Mouse (Mus musculus) hindbrain, embryonic 14.5 days (tissue): ENCODE results near the gene Slc7a1. TPM values are rescaled to one million over a fixed set of nuclear protein-coding genes. Genes with fewer than 3 reads are reported as not detected.

ENCODE experiments used
- ATAC-seq: fragments of 200-750 bp; cut with Nextera tagmentation; 2 replicates; pipeline ENCODE4 v1.8.0; 2017; ENCODE audit warnings: moderate number of reproducible peaks, mild to moderate bottlenecking, moderate TSS enrichment, moderate library complexity; ENCODE audit not compliant: low FRiP score
- DNase-seq: peaks from one replicate; pipeline ENCODE4 v3.0.0-alpha.2; 2015; ENCODE audit warnings: low spot score
- H3K27ac ChIP-seq: fragments of 300-500 bp; sonication (generic); 2 replicates; pipeline ENCODE4 v1.5.1; 2014; ENCODE audit warnings: mild to moderate bottlenecking, moderate library complexity
- H3K27me3 ChIP-seq: fragments of 300-500 bp; sonication (generic); 2 replicates; pipeline ENCODE4 v1.6.1; 2014; ENCODE audit warnings: mild to moderate bottlenecking, low read length, mixed read lengths; ENCODE audit not compliant: control insufficient read depth, insufficient read depth
- H3K36me3 ChIP-seq: fragments of 300-500 bp; sonication (generic); replicated peaks from 2 replicates; pipeline ENCODE4 v1.6.1; 2014; ENCODE audit not compliant: control insufficient read depth, insufficient read depth
- H3K4me1 ChIP-seq: fragments of 300-500 bp; sonication (generic); replicated peaks from 2 replicates; pipeline ENCODE4 v1.6.1; 2014; ENCODE audit warnings: antibody characterized with exemption, low read length, mixed read lengths; ENCODE audit not compliant: control insufficient read depth, insufficient read depth
- H3K4me2 ChIP-seq: fragments of 300-500 bp; sonication (generic); replicated peaks from 2 replicates; pipeline ENCODE4 v1.6.1; 2014; ENCODE audit warnings: mild to moderate bottlenecking, moderate library complexity
- H3K4me3 ChIP-seq: fragments of 300-500 bp; sonication (generic); replicated peaks from 2 replicates; pipeline ENCODE4 v1.5.1; 2014; ENCODE audit warnings: mild to moderate bottlenecking, low read length
- H3K9ac ChIP-seq: fragments of 300-500 bp; sonication (generic); 2 replicates; pipeline ENCODE4 v1.6.1; 2014
- H3K9me3 ChIP-seq: fragments of 300-500 bp; sonication (generic); 2 replicates; pipeline ENCODE4 v1.6.1; 2016; ENCODE audit warnings: low read length; ENCODE audit not compliant: control insufficient read depth
- WGBS: fragments of 180-500 bp; shearing (Covaris S2); extraction: QIAGEN DNeasy Blood & Tissue Kit; methylation state at CpG from one replicate; pipeline ENCODE4 v1.1.7; 2014; 5-methylcytosine and 5-hydroxymethylcytosine counted together
- polyA plus RNA-seq: library from polyadenylated mRNA; unstranded; fragments of >200 nt; fragmentation: Nextera tagmentation; extraction: Ambion mirVana; gene quantifications from 2 replicates; pipeline ENCODE4 v1.2.1, GENCODE M21; 2014

Gene Slc7a1
- 58.4 and 59.0 TPM in 2 replicates for polyA plus RNA-seq

DNA sequence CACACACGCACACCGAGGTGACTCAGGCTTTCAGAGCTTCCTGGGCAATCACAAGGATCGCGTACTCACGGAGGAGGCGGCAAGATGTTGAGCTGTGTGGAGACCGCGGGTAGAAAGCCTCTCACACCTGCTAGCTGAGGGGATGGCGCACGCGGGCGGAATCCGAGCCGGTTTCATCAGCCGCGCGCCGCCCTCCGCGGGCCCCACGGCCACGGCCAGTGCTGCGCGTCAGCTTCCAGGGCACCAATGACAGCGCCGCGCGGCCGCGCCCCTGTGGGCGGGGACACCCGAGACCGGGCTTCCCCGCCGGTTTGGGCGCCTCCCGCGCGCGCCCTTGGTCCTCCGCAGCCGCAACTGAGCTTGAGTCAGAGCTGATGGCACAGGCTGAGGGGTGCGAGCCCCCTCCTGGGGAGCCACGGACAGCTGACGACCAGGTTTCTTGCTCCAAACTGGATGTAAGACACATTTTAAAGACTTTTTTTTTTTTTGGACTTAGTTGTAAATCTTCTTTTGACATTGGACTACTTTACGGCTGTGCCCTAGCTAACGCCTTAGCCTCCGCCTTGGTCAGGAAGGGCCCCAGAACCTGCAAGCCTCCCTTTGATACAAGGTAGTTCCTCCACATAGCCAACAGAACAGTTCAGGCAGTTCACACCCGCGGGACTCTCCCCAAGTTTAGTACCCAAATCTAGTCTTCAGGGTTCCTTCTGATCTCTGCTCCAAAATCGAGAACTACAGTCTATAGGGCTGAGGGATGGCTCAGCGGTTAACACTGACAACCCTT, at the start of gene Slc7a1:
Gene Slc7a1, minus strand, starts transcription at position 245 of the 784 bp plus-strand sequence.
- DNase-seq (peak; percentile 85), ATAC-seq (peak; percentile 93)
- Histone ChIP-seq H3K4me1 (0 out of 2 replicates have a peak, but pooled peaks cover 8% of the 10 kb centered on the region), H3K27me3 (peaks cover 3% of the 10 kb centered on the region; the same call in 1 of the 2 replicates), H3K9me3 (no peaks in the 10 kb centered on the region), H3K9ac (peak within 1 kb of the TSS; percentile 70), H3K27ac (peak within 1 kb of the TSS; percentile 74), H3K4me3 (peak within 1 kb of the TSS; percentile 64), H3K4me2 (peak within 1 kb of the TSS; percentile 95), H3K36me3 (no peaks in the 10 kb centered on the region)
- 3% methylated on average over 50 of the region's 52 CpGs for WGBS

DNA sequence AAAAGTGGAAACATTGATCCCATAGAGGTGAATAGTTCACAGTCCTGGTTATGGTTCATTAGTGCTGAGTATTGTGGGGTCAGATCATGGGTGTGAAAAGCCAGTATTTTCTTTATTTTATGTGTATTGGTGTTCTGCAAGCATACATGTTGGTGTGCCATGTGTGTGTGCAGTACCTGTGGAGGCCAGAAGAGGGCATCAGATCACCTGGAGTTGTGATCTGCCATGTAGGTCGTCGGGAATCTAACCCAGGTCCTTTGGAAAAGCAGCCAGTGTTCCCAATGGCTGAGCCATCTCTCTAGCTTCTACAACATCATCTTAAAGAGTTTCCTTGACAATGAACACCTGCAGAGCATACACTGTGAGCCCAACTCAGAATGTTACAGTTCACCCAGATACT, 45.3 kb upstream of the Slc7a1 start:
- 88% methylated on average over 2 of the region's 2 CpGs for WGBS
- Histone ChIP-seq H3K9ac (no peak overlapping the region), H3K27me3 (no peaks in the 10 kb centered on the region), H3K4me3 (no peak overlapping the region), H3K9me3 (0 out of 2 replicates have a peak, but pooled peaks cover 8% of the 10 kb centered on the region), H3K36me3 (no peaks in the 10 kb centered on the region), H3K4me2 (no peak overlapping the region), H3K4me1 (no peaks in the 10 kb centered on the region), H3K27ac (no peak overlapping the region)
- no peak for DNase-seq
- no peak for ATAC-seq

- ATAC-seq (no peak), DNase-seq (no peak)
- Histone ChIP-seq H3K36me3 (no peaks in the 10 kb centered on the region), H3K9ac (no peak overlapping the region), H3K9me3 (0 out of 2 replicates have a peak, but pooled peaks cover 8% of the 10 kb centered on the region), H3K4me3 (no peak overlapping the region), H3K4me2 (no peak overlapping the region), H3K27ac (no peak overlapping the region), H3K27me3 (no peaks in the 10 kb centered on the region), H3K4me1 (no peaks in the 10 kb centered on the region)
- WGBS, result 76% methylated on average over 5 of the region's 5 CpGs
Observed at GRCm38 (mm10) chr5:148443734-148444133, 44.0 kb upstream of the Slc7a1 start.

DNA sequence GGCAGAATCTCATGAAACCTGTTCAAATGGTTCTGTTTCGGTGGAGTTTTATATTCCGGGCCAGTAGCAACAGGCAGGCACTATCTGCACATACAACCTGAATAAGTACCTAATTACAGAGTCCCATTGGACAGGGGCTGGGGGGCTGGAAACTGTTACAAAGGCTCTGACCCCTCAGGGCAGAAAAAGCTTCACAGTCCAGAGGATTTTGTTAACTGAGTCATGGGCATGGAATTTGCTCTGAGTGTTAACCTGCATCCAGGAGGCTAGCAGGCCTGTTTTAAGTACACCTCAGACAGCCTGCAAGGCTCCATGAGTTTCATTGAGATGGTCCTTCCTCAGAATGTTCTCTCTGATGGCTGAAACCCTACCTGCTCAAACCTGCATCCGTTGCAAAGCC, 36.0 kb upstream of the Slc7a1 start:
- Histone ChIP-seq H3K4me2 (no peak overlapping the region), H3K27ac (no peak overlapping the region), H3K9me3 (no peaks in the 10 kb centered on the region), H3K36me3 (no peaks in the 10 kb centered on the region), H3K9ac (no peak overlapping the region), H3K4me3 (no peak overlapping the region), H3K4me1 (no peaks in the 10 kb centered on the region), H3K27me3 (no peaks in the 10 kb centered on the region)
- DNase-seq, result no peak
- 85% methylated on average over 3 of the region's 3 CpGs for WGBS
- no peak for ATAC-seq

DNA sequence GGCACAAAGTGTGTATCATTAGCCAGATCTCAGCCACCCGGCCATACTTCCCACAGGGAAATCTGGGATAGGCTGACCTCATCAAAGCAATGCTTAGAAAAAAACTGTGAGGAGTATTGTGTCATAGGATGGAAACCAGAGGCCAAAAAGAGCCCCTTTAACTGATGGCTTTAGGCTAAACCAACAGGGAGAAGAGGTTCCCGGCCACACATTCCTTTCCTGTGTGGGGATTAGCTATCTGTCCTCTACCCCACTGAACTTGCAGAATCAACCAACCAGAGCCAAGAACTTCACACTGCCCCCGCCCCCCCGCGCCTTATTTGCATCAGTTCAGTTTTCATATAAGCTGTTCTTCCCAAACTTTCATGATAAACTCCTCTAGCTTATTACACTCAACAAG, 32.4 kb upstream of the Slc7a1 start:
- no peak for ATAC-seq
- H3K4me3 ChIP-seq, result no peak overlapping the region
- H3K9me3 ChIP-seq, result no peaks in the 10 kb centered on the region
- H3K9ac ChIP-seq, result no peak overlapping the region
- no peak overlapping the region for H3K27ac ChIP-seq
- no peaks in the 10 kb centered on the region for H3K27me3 ChIP-seq
- H3K36me3 ChIP-seq, result no peaks in the 10 kb centered on the region
- DNase-seq, result no peak
- H3K4me2 ChIP-seq, result no peak overlapping the region
- WGBS, result 85% methylated on average over 5 of the region's 5 CpGs
- H3K4me1 ChIP-seq, result no peaks in the 10 kb centered on the region

DNA sequence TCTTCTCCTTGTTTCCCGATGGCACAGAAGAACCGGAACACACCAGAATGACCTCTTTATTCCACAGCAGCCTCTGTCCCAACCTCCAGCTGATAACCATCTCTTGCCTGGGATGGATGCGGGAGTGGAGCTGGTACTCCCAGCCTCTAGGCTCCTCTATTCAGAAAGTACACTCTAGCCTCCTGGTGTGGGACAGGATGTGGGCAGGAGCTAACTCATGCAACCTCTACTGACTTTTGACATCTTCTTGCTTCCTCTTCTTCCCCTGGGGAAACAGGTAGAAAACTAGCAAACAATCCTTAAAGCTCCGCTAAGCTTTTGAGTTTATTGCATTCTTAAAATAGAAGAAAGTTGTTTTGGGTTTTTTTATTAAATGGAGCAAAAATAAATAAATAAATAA, 29.1 kb upstream of the Slc7a1 start:
- Histone ChIP-seq H3K4me1 (no peaks in the 10 kb centered on the region), H3K36me3 (no peaks in the 10 kb centered on the region), H3K27ac (no peak overlapping the region), H3K9ac (no peak overlapping the region), H3K4me3 (no peak overlapping the region), H3K9me3 (no peaks in the 10 kb centered on the region), H3K27me3 (no peaks in the 10 kb centered on the region), H3K4me2 (no peak overlapping the region)
- DNase-seq (no peak), ATAC-seq (no peak)
- 89% methylated on average over 4 of the region's 4 CpGs for WGBS

DNA sequence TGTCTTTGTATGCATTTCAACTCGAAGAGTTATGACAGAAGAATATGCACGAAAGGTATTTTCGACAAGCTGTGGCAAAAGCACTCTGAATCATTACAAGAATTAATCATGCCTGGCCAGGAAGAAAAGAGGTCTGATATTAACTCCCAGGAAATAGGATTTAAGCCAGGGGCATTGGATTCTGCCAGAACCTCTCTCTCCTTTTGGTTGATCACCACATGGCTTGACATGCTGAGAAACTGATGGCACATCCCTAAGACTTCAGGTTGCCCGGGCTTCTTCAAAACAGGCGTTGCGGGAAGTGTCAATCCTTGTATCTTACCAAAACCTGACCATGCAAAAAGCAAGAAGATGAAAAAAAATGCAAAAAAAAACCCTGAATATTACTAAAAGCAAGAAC, 25.4 kb upstream of the Slc7a1 start:
- no peaks in the 10 kb centered on the region for H3K4me1 ChIP-seq
- DNase-seq (no peak), ATAC-seq (no peak)
- no peaks in the 10 kb centered on the region for H3K9me3 ChIP-seq
- H3K4me3 ChIP-seq, result no peak overlapping the region
- no peaks in the 10 kb centered on the region for H3K27me3 ChIP-seq
- H3K27ac ChIP-seq, result no peak overlapping the region
- H3K36me3 ChIP-seq, result no peaks in the 10 kb centered on the region
- no peak overlapping the region for H3K9ac ChIP-seq
- no peak overlapping the region for H3K4me2 ChIP-seq
- WGBS, result 86% methylated on average over 6 of the region's 6 CpGs

DNA sequence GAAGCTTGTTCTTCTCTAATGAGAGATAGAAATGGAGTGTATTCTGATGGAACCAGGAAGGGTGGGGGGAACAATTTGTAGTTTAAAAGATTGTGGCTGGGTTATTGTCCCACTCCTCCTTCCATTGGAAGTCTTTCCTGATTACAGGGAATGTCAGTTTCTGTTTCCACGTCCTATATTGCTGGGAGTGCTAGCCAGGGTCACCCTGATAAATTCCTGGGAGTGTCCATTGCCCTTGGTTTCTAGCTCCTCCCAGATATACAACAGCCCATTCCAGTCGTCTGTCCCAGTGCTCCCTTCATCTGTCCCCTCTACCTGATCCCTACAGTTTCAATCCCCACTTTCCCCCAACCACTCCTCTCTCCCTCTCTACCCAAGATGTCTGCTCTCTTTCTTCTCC, 21.6 kb upstream of the Slc7a1 start:
- Histone ChIP-seq H3K9me3 (no peaks in the 10 kb centered on the region), H3K4me3 (no peak overlapping the region), H3K27me3 (no peaks in the 10 kb centered on the region), H3K36me3 (no peaks in the 10 kb centered on the region), H3K4me2 (no peak overlapping the region), H3K4me1 (no peaks in the 10 kb centered on the region), H3K27ac (no peak overlapping the region), H3K9ac (no peak overlapping the region)
- ATAC-seq, result no peak
- DNase-seq, result no peak
- WGBS, result 76% methylated on average over 2 of the region's 2 CpGs

DNA sequence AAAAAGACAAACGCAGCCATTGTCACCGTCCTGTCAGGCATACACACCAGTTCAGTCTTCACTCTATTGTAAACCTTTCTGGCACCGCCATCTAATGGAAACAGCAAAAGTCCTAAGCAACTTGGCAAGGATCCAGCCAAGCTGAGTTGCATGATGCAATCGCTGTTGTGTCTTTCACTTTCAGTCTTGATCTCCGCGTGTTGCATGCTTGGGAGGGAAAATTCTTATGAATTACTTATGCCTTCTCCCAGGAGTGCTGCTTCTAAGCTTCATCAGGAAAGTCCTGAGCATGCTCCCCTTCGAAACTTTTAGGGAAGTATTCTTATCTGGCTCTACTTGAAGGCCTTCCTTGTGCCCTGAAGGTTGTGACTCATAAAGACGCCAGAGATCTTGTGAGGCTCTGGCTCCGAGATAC, 19.4 kb upstream of the Slc7a1 start:
- no peaks in the 10 kb centered on the region for H3K9me3 ChIP-seq
- no peak overlapping the region for H3K4me2 ChIP-seq
- H3K4me1 ChIP-seq, result no peaks in the 10 kb centered on the region
- no peaks in the 10 kb centered on the region for H3K36me3 ChIP-seq
- H3K4me3 ChIP-seq, result no peak overlapping the region
- no peak for ATAC-seq
- WGBS, result 69% methylated on average over 9 of the region's 9 CpGs
- no peak overlapping the region for H3K27ac ChIP-seq
- no peak overlapping the region for H3K9ac ChIP-seq
- H3K27me3 ChIP-seq, result no peaks in the 10 kb centered on the region
- peak; percentile 44 for DNase-seq
